Mouse (Mus musculus) embryonic fibroblast, embryonic 13.5 days (primary cell): ENCODE data around the gene Tiam1.

Experiments used
- CTCF ChIP-seq: IDR thresholded peaks from 2 replicates; pipeline ENCODE4 v1.5.1; 2011; ENCODE audit warnings: mild to moderate bottlenecking, control low read depth, low read length, moderate library complexity, borderline replicate concordance; ENCODE audit not compliant: insufficient read depth
- POLR2A ChIP-seq: IDR thresholded peaks from 2 replicates; pipeline ENCODE4 v1.6.1; 2011; ENCODE audit warnings: low read depth, mild to moderate bottlenecking, control low read depth, low read length, moderate library complexity

DNA sequence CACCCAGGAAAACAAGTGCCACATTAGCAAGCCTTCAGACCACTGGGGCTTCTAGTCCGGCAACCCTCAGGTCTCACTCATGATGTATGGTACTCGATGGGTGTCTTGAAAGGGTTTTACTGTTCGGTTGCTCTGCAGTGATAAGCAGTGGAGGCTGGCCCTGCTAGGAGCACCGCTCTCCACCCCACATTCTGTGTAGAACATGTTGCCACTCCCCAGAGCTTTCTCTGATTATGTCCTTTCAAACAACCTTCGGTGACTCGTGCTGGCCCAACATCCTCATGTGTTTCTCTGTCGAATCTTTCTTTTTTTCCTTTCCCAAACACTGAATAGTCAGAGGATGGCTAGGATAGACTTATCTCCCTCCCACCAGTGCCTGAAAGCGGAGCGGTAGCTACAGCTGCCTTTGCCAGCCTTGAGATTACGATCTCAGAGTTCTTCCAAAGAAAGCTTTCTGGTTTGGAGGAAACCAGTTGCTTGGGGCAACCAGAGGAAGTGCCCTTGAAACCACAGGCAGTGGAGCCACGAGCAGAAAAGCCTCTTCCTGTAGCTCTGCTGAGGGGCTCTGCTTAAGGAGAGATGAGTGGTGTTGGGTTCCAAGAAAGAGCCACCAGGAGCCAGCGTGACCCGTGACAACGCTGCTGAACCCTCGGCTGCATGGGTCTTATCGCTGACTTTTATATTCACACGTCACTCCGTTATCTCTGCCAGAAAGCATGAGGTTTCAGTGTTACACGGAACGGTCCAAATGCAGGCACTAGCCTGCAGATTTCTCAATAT lies 157.7 kb downstream of the Tiam1 start:
- TF ChIP-seq POLR2A (no peak), CTCF (no peak)
